Mouse (Mus musculus): ENCODE results near the gene Ubb.
"Not testable (repeated sequence)": the region's sequence is repeated elsewhere in the genome, so short reads cannot be mapped to it uniquely, and the experiment has no call there.

Ubb gene

DNA sequence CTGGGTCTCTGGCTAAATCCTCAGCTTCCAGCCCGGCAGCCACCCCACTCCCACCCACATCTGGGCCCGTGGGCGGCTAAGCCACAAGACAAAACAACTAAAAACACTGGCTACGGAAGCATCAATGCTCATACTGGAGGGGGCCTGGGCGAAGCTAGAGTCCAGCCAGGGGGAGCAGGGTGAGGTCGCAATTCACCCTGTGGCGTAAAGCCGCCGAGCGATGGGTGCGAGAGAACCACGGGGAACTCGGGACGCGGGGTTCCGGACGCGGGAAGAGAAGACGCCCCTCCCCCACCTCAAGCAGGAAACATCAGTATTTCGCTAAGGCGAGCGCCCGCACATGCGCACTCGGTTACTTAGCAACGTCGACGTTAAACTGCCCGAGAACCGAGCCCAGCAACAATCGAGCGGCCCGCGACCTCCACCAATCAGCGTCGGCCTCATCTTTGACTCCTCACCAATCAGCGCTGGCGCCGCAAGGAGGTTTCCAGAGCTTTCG is at the start of gene Ubb:
Gene Ubb, plus strand, starts transcription at position 445 of the 499 bp plus-strand sequence.
- DNase-seq (ENCODE audit: low spot score in 2 of 2) = peak; percentile 99 to 100

DNA sequence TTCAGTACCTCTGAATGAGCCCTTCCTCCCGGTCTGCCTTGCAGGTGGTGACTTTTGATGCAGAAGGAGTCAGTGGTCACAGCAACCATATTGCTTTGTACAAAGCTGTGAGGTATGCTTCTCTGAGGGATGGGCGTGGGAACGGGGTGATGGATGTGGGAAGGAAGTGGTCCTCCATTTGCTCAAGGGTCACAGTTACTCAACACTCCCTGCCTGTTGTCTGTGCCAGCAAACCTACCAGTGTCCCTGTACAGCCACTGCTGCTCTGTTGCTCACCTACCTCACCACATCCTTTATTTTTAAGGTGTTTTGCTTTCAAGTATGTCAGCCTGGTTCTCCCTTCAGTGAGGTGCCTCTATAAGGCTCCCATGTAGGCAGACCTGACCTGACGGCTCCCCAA is 43.3 kb upstream of the Ubb start:
- no peak for DNase-seq (ENCODE audit: low spot score in 2 of 2)

DNA sequence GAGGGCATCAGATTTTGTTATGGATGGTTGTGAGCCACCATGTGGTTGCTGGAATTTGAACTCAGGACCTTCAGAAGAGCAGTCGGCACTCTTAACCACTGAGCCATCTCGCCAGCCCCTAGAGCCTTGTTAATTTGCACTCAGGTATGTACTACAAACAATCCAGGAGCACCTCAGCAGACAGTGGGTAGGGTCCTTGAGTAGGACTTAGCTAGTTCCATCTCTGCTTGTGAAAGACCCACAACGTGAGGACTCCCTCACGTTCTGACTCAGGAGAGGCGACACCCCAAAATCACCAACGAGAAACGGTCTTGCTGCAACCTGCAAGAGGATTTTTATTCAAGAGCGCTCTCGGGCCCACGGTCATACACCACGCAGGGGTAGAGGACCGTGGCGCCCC is 42.6 kb upstream of the Ubb start:
- DNase-seq (ENCODE audit: low spot score in 2 of 2) = not testable (repeated sequence)

DNA sequence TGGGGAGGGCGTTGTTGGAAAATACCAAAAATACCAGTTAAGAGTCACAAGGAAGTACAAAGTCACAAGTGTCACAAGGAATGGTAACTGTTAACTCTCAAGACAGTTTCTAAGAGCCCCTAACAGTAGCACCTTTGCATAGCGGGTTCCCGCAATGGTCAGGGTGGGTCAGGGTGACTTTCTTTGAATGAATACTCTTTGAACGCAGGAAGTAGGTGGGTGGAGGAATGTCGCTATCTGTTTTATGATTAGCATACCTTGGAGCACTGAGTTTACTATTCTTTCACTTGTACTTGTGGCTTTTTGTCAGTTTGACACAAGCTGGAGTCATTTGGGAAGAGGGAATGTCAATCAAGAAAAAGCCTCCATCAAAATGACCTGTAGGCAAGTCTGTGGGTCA is 42.2 kb upstream of the Ubb start:
- not testable (repeated sequence) for DNase-seq (ENCODE audit: low spot score in 2 of 2)

DNA sequence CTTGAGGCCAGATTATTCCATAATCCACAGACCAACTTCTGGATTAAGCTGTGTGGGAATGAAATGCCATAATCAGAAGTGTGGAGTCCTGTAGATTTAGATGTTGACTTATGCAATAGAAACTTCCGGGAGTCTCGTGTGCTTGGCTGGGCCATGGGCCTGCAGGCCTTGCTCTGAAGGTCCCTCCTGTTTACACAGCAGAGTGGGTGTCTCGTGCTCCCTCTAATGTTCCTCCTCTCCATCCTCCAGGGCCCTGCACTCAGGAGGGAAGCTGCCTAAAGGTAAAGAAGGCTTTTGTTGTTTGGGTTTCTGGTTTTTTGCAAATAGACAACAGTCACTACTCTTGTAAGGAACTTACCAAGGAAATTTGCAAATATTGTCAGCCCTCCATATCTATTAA is 41.4 kb upstream of the Ubb start:
- no peak for DNase-seq (ENCODE audit: low spot score in 2 of 2)

DNA sequence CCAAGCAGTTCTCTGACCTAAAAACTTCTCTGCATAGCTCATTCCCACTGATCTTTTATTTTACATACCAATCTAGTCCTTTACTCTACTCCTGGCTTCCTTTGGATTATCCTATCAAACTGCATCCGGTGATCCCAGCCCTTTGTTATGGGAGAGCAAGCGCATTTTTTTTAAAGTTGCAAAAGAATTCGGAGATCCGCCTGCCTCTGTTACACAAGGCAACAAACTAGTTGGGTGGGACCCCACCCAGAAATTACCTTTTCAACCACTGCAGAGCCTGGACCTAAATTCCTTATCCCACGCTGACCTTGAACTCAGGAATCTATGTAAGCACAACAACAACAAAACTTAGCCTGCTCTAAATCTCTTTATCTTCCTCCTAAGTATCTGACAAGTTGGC is 40.0 kb upstream of the Ubb start:
- no peak for DNase-seq (ENCODE audit: low spot score in 2 of 2)

DNA sequence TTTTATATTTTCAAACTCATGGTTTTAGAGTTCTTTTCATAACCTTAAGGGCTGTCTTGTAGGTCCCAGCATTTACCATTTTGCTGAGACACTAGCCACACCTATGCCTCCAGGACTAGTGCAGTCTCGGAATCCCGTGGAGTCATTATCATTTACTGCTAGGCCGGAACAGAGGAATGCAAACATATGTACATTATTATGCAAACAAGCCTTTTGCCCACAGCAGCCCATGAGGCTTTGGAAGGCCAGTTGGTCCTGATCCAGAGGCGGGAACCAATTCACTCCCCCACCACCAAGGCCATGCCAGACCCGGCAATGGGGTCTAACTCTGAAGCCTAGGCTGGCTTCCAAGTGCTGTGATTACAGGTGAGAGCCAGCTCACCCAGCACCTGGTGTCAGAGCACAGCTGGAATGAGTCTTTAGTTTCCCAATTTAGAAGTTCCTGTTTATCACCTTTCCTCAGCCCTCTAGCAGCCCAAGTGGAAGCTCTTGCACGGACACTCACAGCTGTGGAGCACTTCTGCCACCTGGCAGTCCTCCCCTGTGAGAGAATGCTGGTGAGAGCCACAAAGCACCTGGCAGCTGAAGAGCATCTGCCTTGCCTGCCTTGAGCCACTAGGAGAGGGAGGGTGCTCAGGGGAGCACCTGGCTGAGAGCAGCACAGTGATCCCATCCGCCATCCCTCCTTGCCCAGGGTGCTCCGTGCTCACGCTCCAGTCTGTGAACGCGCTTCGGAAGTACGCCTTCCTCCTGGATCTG is 39.3 kb upstream of the Ubb start:
- DNase-seq (ENCODE audit: low spot score in 2 of 2) = no peak

DNA sequence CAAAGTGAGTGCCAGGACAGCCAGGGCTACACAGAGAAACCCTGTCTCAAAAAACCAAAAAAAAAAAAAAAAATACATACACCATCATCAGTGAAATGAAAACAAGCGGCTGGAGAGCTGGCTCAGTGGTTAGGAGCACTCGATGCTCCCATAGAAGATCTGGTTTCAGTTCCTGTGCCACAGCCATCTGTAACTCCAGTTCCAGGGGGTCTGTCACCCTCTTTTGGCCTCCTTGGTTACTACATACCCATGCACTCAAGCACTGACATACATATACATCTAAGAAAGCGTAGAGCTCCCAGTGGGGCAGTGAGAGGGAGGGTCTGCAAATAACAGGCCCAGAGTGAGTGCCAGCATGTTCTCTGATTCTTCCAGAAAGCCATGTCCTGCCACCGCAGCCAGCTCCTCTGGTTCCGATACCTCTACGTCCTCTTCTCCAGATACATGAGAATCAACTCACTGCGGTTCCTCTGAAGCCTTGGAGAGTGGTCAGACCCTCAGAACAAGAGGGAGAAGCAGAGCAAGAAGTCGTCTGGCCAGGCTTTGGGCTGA is 38.4 kb upstream of the Ubb start:
- DNase-seq (ENCODE audit: low spot score in 2 of 2) = no peak

DNA sequence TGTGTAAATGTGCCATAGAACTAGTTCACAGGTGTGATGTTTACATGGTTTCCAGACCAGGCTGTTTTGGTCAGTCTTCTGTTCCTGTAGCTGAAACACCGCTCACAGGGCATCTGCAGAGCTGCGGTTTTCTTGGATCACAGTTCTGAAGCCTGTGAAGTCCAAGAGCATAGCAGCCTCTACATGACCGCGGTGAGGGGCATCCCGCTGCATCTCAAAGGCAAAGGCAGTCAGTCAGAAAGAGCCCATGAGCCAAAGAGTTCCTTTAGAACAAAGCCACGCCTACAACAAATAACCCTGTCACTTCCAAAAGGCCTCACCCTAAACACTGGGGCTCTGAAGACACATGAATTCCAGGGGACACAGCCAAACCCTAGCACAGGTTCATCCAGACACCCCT is 37.7 kb upstream of the Ubb start:
- DNase-seq (ENCODE audit: low spot score in 2 of 2) = no peak

DNA sequence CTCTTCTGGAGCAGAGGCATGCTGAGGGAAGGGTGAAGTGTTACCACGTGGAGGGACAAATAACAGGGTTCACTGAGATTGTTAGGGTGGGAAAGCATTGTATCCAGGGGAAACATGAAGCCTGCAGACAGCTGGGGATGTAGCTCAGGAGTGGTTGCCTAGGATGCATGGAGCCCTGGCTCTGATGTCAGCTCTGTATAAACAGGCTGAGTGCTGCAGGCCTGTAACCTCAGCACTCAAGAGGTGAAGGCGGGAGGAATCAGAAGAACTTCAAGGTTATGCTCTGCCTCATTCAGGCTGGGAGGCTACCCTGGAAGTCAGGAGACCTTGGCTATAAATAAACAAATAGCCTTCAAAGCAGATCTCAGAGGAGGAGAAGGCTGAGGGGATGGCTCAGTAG is 32.0 kb upstream of the Ubb start:
- no peak for DNase-seq (ENCODE audit: low spot score in 2 of 2)

DNA sequence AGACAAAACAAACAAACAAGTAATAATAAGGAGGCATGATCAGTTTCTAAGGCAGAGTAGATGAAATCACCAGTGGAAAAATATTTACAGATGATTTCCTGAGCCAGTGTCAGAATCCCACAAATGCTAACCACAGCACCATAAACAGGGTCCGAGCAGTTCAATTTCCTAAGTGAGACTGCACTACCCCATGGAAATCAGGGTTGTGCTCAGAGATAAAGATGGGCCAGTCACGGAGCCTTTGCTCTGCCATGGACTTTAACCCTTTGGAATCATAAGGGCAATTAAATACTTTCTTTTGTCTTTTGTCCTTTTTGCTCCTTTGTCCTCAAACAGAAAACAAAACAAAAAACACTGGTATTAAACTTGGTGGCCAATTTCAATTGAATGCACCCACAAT is 28.7 kb upstream of the Ubb start:
- DNase-seq (ENCODE audit: low spot score in 2 of 2) = no peak

DNA sequence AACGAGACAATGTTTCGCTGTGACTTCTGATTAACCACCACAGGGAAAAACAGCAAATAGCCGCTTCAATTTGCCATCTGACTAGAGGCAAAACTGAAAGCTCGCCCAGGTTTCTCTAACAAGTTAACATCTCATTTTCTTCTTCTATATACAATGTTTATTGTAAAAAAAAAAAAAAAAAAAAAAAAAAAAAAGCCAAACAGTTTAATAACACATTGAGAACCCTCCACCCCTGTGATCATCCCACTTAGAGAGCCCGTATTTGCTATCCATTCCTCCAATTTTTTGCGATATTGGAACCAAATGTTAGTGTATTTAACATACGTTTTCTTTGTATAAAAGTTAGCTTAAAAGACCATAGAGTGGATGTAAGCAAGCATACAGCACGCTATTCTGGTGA is 13.9 kb upstream of the Ubb start:
- no peak for DNase-seq (ENCODE audit: low spot score in 2 of 2)

DNA sequence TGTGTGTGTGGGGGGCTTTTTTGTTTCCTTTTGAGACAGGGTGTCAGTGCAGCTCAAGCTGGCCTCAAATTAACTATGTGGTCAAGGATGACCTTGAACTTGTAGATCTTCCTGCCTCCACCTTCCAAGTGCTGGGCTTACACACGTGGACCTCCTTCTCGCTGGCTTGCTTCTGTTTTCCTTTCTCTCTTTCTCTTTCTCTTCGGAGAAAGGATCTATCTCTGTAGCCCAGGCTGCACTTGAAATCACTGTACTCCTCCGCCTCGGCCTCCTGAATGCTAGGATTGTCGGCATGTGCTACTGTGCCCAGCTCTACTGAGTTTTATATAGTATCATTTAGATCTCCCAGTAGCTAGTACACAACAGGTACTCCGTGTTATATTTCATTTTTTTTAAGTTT is 13.4 kb upstream of the Ubb start:
- DNase-seq (ENCODE audit: low spot score in 2 of 2) = no peak

DNA sequence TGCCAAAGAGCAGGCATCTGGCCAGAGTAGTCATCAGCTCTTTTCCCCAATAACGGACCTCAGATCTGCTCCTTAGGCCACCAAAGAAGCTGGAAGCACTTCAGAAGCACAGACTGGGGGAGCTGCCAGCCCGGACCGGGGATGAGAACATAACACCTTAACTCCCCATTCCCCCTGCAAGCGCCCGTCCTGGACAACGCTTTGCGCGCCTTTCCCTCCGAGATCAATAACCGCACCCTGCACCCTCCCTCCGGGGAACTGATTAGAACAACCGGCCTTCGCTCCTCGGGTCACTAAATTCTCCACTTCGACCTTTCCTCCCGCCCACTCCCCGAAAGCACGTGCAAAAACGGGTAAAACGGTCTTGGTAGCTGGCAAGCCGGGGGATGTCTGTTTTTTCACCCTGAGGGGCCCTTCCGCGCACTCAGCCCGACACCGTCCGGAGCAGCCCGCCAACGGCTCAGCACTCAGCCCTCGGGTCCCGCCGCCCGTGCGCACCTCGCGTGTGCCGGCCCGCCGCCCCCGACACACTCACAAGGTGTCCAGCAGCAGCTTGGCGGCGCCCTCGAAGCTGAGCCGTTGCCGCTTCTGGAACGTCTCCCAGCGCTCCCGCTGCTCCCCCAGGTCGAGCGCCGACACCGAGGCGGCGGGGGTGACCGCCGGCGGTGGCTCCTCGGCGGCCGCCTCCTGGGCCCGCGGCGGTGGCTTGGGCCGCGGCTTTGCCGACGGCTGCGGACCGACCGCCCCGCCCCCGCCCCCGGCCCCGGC is 12.5 kb upstream of the Ubb start:
- DNase-seq (ENCODE audit: low spot score in 2 of 2) = peak; percentile 30 to 47

DNA sequence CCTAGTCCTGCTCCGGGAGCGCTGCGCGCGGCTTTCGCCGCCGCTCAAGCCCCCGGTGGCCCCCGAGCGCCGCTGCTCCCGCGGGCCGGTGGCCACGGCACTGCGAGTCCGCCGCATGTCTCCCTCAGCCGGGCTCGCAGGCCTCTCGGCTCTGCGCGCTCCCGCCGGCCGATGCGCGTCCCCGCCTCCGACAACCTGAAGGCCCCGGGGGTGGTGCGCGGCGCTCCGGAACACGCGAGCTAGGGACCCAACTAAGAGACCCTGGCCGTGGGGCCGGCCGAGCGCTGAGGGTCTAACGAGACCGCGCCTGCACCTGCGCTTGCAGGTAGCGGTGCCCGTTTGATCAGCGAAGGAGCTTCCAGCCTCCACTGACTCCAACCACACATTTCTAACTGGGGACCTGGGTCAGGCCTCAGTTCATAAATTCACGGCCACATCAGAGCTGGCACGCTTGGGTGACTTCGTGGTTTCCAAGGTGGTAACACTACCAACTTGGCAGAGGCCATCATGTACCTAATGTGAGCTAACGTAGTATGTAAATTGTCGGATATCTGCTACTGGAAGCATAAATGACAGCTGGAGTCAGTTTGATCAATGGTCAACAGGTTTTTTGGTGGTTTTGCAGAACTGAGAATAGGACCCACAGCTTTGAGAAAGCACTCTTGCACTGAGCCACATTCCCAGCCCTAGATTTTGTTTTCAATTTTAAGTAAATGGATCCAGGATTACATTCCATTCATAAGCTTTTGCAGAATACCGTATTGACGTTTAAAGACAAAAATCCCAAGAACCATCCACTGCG is 11.7 kb upstream of the Ubb start, which contains the start of gene Cenpv:
Gene Cenpv, minus strand, starts transcription at position 173 of the 802 bp plus-strand sequence.
- peak; percentile 61 to 74 for DNase-seq (ENCODE audit: low spot score in 2 of 2)

DNA sequence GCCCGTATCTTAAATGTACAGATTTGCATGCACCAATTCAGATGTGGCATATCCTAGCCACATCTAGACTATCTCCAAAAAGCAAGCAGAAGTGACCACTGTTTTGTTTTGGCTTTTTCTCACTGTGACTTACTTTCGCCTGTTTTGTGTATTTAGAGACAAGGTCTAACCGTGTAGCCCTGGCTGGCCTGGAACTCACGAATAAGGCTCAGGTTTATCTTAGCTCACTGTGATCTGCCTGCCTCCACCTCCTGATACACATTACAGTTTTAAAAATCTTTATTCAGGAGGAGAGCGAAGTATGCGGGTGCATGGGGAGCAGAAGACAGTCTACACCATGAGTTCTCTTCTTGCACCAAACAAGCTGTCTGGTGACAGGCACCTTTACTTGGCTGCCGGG is 10.8 kb upstream of the Ubb start:
- no peak for DNase-seq (ENCODE audit: low spot score in 2 of 2)

DNA sequence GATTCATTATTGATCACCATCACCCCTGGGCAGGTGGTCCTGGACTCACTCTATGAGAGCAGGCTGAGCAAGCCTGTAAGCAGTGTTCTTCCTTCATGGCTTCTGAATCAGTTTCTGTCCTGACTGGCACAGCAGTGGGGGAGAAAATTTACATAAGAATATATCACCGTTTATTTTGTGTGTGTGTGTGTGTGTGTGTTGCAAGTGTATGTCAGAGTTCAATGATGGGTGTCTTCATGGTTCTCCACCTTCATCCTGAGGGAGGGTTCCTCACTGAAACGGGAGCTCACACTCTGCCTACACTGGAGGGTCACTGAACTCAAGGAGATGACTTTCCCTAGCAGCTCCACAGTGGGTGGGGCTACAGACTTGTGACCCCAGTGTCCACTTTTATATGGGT is 10.0 kb upstream of the Ubb start:
- DNase-seq (ENCODE audit: low spot score in 2 of 2) = no peak

DNA sequence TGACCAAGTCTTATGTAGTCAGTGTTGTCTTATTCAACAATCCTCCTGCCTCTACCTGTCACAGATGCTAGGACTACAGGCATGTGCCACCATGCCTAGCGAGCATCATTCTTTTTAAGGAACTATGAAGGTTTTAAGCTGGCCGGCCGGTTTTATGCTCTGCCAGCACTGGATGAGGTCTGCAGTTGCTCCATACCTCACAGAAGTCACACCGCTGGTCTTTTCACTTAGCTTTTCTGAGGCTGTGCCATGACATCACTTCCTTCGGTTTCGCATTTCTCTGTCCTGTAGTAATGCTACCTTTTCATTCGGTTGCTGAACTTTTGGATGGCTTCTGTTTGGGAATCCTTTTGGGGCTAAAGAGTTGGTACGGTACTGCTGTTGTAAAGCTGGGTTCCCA is 9.4 kb upstream of the Ubb start:
- no peak for DNase-seq (ENCODE audit: low spot score in 2 of 2)

DNA sequence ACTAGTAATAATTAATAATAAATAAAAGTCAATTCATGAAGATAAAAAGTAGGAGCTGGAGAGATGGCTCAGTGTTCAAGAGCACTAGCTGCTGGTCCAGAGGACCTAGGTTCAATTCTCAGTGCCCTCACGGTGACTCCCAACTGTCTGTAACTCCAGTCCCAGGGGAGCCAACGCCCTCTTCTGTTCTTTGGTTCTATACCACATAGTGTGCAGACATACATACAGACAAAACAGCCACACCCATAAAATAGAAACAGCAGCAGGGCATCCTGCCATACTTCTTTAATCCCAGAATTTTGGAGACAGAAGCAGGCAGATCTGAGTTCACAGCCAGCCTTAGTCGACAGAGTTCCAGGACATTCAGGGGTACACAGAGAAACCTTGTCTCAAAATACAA is 7.0 kb upstream of the Ubb start:
- DNase-seq (ENCODE audit: low spot score in 2 of 2) = no peak

DNA sequence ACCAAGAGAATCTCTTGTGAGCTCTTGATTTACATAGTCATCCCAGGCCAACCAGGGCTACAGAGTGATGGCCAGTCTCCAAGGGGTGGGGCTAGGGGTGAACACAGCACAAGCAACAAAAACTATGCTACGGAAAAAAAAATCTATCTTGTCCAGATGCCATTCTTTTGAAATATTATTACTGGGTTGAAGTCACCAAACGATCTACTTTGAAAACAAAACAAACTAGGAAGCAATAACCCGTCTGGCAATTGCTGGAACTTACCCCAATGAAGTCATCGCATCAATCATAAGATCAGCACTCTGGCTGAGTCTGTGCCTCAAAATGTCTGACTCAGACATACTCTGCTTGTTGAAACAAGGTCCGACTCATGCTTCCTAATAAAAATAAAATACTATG is 1.2 kb upstream of the Ubb start:
- DNase-seq (ENCODE audit: low spot score in 2 of 2) = peak in 1 of 2 experiments; percentile 21

DNA sequence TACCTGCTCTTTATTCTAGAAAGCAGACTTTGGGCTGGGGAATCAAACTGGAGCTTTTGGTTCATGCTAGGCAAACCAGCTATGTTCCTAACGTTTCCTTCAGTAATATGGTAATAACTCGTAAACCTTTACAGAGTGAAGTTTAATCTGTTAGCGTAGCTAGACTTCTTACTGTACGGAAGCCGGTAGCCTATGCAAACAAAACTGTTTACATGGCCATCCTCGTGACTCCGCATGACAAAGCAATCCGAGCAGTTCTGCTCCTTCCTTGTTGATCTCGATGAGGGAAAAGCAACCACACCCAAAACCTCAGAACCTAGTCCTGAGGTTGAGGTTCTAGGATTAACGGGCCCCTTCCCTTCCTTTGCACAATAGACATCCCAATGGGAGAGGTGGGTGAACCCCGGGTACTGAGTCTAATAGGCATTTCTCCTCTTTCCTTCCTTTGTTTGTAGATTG is 715 bp upstream of the Ubb start:
- DNase-seq (ENCODE audit: low spot score in 2 of 2) = peak; percentile 32 to 40

Measured in thymus, postnatal 10 days (tissue).